Mouse (Mus musculus): ENCODE measurements around the gene Gm26661.

Gm26661 gene

DNA sequence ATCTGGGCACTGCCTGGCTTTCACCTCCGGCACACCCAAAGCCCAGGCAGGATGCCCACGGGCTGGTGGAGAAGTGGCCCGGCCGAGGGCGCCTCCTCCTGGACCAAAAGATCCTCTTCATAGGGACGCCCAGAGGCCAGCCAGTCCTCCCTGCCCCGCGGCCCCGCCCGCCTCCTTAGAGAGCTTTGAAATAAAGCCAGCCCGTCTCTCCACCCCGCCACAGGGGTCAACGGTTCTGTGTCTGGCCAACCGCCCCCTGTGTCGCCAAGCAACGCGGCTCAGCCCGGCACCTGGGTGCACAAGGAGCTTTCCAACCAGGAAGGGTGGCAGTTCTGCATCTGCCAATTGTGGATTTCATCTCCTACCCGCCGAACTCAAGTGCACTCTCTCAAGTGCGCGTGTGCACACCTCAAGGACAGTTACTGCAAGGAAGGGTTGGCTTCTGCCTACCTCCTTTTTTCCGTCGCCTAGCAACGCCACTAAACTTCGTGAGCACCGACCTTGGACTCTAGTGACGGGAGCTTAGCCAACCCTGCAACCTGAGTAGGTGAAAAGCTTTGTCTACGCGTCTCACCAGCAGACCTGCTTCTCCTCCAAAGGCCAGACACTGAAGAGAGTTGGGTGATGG, at the start of gene Gm26661:
Gene Gm26661, plus strand, starts transcription at position 56 of the 628 bp plus-strand sequence.
- no peak for DNase-seq (ENCODE audit: low spot score)

DNA sequence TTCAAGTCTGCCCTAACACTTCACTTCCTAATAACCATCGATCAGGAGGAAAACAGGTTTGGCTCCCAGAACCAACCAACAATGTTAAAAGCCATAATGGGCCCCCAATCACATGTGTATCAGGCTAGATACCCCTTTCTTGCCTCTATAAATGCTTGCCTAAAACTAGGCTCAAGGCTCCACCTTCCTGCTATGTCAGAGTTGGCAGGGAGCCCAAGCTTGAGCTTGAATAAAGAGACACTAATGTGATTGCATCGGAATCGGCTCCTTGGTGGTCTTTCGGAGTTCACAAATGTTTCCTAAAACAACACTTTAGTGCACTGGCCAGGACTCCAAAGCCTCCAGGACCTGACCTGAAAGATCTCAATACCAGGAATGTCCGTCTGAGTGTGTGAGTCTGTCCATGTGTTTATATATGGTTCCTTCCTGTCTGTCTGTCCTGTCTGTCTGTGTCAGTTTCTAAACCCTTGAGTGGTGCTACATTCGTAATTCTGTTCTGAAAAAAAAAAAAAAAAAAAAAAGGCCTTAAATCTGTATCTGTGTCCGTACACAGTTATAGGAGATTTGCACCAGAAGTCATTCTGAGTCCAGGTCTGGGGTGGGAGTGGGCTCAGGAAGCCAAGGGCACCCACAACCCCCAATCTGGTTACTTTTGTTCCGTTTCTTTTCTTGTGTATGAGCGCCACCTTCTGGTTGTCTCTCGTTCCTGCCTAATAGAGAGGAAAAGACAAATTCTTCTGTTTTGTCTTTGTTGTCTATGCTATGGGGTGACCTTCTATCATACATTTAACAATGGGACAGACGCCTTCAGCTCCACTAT, 42.2 kb upstream of the Gm26661 start:
- DNase-seq (ENCODE audit: low spot score), result peak; percentile 47

DNA sequence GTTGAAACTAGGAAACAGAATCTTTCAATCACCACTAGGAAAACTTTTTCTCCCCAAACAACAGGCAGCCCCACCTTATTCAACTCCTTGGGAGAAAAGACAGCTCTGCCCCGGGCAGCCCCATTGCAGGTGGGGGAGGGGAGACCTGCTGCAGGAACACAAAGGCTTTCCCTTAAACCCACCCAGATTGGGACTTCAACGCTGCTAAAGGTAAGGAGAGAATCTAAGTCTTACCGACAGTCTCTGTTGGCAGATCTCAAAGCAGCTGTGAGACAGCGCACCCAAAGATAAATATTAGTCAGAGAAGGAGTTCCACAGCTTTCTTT, 41.7 kb upstream of the Gm26661 start:
- DNase-seq (ENCODE audit: low spot score), result no peak

DNA sequence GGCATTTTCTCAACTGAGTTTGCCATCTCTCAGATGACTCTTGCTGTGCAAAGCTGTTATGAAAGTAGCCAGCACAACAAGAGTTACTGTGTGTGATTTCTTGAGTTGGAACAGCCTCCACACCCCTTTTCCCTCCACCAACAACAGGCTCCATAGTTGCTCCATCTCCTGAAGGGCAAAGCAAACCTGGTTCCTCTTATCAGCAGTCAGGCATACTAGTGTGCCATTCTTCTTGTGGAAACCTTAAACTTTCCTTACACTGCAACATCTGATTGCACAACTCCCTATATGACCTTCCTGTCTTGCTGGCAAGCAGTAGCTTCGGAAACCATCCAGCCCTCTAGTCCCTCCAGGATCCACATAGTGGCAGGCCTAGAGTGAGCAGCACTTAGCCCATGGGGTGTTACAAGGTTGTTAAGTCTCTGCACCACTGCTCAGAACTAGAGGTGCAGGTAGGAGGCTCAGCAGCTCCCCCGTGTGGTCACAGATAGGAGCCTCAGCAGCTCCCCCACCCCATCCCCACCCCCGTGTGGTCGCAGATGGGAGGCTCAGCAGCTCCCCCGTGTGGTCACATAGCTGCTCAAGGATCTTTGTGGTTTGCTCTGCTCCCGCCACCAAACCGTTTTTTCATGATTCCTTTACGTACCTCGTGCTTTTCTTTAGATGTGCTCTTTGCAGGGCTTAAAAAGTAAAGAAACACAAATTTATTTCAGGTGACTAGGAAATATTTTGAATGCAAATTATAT, 25.6 kb upstream of the Gm26661 start:
- DNase-seq (ENCODE audit: low spot score), result peak; percentile 44

DNA sequence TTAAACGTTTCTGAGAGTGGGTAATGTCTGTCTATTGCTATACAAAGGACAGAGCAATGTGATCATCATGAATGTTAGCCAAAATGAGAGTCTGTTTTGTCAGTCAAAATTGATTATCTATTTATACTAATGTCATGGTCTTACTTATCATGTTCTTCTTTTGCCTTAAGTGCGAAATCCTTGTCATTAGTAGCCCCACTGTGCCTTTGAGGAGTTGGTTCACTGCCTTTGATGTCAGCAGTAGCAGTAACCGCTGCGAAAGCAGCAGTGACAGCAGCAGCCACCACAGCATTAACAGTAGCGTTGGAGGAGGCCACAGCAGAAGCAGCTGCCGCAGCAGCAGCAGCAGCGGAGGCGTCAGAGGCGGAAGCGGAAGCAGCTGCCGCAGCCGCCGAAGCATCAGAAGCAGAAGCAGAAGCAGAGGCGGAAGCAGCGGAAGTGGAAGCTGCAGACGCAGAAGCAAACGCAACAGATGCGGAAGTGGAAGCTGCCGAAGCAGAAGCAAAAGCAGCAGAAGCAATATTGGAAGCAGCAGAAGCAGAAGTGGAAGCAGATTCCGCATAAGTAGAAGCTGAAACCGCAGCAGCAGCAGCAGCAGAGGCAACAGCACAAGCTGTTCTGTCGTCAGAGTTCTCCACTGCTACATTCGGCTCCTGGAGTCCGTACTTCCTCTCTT, 17.5 kb upstream of the Gm26661 start:
- DNase-seq (ENCODE audit: low spot score), result no peak

DNA sequence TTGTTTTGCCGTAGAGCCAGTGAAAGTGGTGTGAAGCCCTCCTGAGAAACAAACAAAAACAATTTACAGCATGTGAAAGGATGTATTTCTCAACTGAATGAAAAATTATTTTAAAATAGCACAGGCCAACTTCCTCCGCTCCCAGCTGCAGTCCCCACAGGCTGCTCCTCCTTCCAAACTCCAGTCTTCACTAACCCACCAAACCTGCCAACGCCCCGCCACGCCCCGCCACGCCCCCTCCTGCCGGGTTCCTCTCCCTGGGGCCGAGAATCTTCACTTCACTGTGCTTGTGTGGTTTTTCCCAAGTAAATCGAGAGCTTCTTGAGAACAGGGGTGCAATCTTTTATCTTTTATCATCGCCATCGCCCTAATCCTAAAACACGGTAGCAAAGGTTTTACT, 5.3 kb upstream of the Gm26661 start:
- DNase-seq (ENCODE audit: low spot score), result no peak

DNA sequence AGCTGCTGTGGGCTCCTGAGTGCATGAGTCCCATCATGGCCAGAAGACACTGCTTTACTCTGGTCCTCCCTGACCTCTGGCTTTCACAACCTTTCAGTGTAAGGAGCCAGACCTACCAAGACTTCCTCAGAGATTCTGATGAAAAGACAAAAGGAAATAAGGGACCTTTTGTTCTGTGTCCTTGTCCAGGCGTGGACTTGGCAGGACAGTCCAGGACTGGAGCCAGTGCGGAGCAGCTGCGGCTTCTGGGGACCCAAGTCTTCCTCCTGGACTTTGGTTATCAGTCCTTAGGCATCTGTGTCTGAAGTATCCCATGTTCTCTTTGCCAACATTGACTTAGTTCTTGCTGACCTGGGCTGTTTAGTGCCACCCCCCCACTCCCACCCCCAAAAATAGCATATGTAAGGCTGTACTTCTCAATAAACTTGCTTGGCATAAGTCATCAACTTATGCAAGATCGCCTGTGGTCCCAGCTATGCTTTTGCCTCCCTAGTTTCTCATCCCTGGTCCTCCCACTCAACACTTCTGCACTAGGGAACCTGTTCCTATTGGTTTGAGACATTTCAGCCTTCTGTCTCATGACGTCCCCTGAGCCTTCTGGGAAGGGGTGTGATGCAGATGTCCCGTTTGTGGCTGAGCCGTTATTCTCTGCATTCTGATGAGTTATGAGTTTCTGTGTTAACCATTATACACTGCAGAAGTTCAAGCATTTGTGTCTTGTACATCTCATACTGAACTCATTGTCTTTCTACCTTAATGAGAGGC, 1.9 kb upstream of the Gm26661 start:
- no peak for DNase-seq (ENCODE audit: low spot score)

DNA sequence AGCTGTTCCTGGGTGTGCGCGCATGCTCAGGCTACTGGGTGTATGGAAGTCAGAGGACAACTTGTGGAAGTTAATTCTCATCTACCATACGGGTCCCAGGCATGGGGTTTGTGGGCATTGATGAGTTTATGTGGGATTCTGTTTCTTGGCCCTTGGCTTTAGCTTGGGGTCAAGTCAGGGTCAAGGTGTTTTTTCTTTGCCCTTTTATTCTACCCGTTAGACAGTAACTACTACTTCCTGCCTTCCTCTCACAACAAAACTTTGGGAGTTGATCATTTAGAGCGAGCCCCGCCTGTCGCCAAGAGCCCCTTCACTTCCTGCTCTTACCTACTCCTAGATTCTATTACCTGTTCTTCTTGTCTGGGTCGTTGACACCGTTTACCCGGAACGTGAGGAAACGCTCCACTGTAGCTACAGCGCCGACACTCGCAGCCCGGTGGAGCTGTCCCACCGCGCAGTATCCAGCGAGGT, 291 bp upstream of the Gm26661 start:
- no peak for DNase-seq (ENCODE audit: low spot score)

DNA sequence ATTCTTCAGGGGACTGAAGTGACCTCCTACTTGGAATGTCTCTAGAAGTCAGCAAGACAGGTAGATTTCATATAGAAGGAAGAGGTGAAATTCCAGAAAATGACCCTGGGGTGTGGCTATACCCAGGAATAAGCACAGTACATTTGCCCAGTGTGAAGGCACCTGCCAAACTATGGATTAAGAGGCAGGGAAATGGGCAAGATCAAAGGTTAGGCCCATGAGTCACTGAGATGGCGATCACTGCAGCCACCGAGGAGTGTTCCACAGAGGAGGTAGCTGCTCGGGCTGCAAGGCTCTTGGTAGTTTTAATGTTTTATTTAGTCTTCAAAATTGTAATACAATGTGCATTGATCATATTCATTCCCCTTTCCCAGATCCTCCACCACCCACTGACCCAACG, 4.6 kb downstream of the Gm26661 start:
- no peak for DNase-seq (ENCODE audit: low spot score)

DNA sequence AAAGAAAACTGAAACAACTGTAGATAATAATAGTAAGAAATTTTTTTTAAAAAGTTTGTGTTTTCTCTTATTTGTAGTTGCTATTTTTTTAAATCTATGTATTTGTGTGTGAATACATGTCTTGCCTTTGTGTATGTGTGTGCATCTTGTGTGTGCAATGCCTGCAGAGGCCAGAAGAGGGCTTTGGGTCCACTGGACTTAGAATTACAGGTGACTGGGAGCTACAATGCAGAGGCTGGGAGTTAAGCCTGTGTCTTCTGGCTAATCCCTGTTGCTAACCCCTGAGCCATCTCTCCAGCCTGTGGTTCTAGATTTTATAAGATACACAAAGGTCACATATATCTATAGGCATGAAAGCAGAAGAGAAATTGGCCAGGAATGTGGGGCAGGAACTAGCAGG, 9.2 kb downstream of the Gm26661 start:
- DNase-seq (ENCODE audit: low spot score), result no peak

DNA sequence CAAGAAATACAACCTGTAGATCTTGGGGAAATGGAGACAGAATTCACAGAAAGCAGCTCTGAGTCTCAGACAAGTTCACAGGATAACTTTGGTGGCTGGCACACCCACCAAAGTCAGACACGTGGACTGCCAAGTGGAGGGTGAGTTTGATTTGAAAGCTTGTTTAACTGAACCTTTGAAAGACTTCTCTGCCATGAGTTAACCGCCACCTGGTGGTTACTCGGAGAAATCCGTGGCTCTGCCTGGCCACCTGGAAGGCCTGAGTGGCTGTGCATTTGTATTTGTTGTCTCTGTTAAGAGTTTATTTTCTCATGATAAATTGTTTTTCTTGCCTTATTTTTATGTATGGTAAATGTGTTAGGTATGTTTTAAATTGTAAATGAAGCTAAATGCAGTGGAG, 10.4 kb downstream of the Gm26661 start:
- DNase-seq (ENCODE audit: low spot score), result peak; percentile 33

DNA sequence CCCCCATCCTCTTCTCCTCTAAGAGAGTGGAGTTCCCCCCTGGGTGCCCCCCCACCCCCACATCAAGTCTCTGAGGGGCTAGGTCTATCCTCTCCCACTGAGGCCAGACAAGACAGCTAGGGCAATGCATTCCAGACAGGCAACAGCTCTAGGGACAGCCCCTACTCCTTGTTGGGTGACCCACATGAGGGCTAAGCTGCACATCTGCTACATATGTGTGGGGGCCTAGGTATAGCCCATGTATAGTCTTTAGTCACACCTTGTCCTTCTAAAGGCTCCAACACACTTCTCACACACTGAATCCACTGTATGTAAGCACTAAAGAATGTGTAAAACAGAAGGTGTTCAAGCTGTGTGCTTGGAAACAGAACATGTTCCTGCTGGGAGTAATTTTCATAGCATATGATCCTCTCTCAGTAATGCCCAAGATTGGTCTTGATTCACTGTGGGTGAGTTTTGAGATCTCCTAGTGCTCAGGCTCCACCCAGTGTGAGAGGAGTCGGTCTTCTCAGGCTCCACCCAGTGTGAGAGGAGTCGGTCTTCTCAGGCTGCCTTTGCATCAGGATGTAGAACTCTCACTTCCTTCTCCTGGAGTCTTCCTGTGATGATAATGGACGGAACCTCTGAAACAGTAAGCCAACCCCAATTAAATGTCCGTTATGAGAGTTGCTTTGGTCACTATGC, 12.6 kb downstream of the Gm26661 start:
- DNase-seq (ENCODE audit: low spot score), result no peak

DNA sequence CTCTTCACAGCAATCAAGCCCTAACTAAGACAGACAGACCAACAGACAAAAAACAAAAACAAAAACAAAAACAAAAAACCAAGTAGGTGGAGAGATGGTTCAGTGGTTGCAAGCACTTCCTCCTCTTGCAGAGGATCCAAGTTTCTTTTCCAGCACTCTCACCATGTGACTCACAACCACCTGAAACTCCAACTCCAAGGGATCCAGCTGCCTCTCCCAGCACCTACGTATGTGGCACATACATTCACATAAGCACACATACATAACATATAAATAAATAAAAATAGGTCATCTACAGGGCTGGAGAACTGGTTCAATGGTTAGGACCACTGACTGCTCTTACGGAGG, 13.1 kb downstream of the Gm26661 start:
- no peak for DNase-seq (ENCODE audit: low spot score)

DNA sequence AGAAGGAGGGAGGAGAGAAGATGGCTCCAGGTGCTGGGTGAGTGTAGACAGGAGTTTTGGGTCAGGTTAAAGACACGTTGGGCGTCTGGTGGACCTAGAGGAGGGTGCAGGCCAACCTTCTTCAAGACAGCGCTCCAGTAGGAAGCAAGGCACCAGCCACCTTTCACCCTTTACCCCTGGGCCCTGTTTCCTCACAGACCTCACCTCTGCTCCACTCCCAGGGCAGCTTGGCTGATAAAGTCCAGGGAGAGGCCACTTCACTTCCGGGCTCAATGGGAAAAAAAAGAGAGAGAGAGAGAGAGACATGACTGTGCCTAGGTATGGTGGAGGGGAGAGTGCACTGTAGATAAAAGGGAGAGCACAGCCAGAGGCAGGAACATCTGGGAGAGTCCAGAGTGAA, 16.3 kb downstream of the Gm26661 start:
- DNase-seq (ENCODE audit: low spot score), result no peak

DNA sequence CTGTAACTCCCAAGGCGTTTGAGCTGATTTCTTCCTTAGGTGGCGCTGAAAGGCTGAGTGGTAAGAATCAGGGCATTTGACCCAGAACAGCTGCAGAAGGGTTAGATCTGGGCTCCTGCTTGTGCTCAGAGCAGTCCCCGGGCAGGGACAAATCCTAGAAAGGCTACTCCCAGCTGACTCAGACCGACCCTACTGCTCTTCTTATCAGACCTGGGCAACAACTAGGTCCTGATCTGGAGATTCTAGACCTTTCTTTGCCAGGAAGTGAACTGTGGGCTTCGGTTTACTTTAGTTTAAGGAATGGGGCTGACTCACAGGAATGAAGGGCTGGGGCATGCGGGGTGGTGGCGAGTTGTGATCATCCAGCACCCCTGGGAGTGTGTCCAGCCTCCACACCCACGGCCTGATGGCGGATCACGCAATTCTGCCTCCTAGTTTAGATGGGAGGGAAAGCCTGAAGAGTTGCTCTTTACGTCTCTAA, 17.2 kb downstream of the Gm26661 start:
- peak; percentile 52 for DNase-seq (ENCODE audit: low spot score)

DNA sequence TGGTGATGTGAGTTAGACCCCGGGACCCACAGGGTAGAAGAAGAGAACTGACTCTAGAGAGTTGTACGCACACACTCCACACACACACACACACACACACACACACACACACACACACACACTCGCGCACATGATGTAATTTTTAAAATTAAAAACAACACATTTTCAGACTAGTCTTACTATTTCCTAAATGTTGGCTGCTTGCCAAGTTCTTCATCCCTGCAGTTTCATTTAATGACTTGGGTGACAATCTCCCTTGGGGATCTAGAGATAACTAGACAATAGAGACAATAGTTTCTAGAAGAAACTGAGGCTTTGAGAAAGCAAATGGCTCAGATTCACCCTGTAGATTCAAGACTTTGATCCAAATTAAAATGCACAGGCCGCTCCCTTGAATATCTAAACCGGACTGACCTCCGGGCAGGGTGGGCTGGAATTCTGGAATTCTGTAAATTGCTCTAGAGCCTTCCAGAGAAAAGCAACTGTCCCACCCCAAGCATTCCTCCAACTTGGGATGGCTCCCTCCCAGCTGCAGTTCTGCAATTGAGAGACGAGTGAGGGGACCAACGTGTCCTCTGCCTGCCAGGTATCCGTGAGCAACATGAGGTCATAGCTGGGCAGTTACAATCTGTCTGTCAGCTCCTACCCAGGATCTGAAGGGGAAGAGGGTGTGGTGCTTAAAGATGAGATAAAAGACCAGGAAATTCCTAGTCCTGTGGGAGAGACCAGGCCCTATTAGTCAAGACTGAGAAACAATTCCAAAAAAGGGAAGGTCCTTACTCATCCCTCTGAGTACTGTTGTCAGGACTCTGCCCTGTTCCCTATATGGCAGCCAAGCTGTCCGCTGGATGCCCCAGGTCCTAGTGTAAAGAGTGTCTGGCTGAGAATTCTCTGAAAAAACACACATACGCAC, 17.9 kb downstream of the Gm26661 start:
- DNase-seq (ENCODE audit: low spot score), result no peak

DNA sequence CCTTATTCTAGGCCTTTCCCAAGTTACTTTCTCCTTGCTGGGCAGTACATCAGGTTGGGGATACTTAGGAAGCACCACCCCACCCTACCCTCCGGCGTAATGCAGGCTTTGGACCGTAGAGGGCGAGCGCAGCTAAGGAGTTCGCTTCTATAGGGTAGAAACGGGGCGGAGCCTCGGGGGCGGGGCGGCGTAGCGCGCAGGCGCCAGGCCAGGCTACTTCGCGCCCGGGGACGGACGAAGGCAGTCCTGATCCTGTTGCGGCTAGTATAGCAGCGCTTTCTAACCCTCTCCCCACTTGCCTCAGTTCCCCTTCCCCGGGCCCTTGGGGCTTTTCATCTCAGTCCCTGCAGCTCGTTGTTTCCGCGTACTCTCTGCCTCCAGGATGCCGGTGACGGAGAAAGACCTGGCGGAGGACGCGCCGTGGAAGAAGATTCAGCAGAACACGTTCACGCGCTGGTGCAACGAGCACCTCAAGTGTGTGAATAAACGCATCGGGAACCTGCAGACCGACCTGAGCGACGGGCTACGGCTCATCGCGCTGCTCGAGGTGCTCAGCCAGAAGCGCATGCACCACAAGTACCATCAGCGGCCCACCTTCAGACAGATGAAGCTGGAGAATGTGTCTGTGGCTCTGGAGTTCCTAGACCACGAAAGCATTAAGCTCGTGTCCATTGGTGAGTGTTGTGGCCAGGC, 26.5 kb downstream of the Gm26661 start, which contains the start of gene Flnb:
Gene Flnb, plus strand, starts transcription at position 188 of the 693 bp plus-strand sequence.
- peak; percentile 91 for DNase-seq (ENCODE audit: low spot score)

DNA sequence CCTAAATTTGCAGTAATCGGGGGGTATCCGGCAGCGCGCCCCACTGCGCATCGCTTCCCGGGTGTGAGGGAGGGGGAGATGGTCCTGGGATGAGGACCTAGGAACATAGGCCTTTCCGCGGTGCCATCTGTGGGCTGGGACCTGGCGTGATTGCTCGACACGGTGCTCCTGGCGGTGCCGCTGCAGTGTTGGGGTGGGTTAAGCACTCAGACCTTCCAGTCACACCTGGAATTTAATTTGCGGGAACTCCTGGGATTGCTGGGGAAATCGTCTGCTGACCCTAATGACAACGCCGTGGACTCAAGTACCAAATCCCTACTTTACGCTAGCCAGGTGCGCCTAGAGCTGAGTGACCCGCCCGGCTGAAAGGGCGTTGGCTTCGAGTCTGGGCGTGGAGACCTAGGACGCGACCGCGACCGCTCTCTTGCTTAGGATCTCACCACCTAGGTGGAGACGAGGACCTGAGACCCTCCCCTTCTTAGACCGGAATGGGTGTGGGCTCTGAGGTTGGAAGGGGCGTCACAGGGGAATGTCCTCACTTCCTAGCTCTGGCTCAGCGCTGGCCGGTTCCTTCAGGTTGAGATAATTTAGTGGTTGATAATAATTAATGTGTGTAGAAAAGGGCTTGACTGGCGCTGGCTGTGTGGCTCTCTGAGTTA, 27.2 kb downstream of the Gm26661 start:
- DNase-seq (ENCODE audit: low spot score), result peak; percentile 14

DNA sequence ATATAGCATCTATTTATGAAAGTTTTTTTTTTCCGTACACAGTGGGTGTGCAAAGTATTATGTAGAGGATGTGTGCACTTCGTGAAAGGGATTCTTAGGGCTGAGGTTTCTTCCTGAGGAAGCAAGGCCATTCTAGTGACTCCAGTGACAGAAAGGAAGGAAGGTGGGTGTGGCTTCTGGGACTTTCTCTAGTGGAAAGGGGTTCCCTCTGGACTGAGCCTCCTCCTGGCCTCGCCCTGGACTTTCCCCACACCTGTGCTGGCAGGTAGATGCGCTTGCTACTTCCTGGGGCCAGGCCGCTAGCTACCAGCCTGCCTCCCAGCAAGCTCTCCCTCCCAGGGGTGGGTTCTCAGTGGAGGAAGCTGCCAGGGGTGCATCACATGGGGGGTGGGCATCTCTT, 28.1 kb downstream of the Gm26661 start:
- DNase-seq (ENCODE audit: low spot score), result no peak
